Mouse (Mus musculus): Measurements from ENCODE around the gene Agap1.

DNA sequence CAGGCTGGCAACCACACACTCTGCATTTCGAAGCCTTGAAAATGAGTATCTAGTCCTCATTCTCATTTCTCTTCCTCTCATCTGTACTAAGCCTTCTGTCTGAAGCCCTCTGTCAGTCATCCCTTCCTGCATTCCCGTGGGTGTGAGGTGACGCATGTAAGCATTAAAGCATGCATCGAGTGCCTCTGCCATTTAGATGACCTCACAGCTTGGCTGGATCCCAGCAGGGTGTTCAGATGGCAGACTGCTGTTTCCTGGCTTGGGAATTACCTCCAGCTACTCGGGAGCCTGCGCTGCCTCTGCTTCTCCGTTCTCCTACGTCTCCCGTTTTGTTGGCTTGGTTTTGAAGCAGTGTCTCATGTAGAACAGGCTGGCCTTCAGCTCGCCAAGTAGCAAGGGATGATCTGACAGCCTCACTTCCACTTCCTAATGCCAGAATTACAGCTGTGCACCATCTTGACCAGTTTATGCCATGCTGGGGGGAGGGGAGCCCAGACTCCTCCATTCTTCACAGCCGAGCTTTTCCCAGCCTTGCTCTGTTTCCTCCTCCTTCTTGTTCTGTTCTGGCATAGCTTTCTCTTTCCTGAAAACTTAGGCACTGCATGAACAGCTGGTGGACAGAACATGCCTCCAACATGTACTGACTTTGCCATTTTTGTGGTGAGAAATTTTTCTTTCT, 202.2 kb downstream of the Agap1 start:
- TF ChIP-seq CTCF (IDR thresholded peaks at IDR 0.05; ENCODE audit: borderline replicate concordance, extremely low read depth, insufficient read depth, insufficient read length) (no peak), POLR2A (IDR thresholded peaks at IDR 0.05; ENCODE audit: borderline replicate concordance, extremely low read depth, insufficient read depth, insufficient read length, poor library complexity, severe bottlenecking) (no peak)

Measured in brain, embryonic 14.5 days (tissue).